Mouse (Mus musculus): Measurements from ENCODE around the gene Mapk13.
"Not testable (repeated sequence)": the region's sequence is repeated elsewhere in the genome, so short reads cannot be mapped to it uniquely, and the experiment has no call there.

Gene Mapk13

DNA sequence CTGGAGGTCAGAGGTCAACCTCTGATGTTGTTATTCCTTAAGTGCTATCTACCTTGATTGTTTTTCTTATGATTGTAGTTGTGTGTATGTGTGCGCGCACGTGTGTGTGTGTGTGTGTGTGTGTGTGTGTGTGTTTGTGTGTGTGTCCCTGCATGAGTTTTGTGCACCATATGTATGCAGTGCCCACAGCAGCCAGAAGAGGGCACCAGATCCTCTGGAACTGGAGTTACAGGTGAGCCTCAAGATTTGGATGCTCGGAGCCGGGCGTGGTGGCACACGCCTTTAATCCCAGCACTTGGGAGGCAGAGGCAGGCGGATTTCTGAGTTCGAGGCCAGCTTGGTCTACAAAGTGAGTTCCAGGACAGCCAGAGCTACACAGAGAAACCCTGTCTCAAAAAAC lies 5.2 kb downstream of the Mapk13 start:
- not testable (repeated sequence) for DNase-seq (ENCODE audit: low read depth in 1 of 2, low spot score in 2 of 2)

DNA sequence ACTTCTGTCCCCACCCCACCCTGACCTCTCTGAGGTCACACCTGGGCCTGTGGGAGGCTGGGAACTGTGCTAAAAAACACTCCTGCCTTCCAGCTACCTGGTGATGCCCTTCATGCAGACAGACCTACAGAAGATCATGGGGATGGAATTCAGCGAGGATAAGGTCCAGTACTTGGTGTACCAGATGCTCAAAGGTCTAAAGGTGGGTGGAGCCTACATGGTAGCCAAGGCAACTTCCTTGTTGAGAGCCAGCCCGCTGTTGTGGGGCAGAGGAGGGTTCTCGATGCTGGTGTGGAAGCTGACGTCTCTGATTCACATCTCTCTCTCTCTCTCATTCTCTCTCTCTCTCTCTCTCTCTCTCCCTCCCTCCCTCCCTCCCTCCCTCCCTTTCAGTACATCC lies 6.1 kb downstream of the Mapk13 start:
- DNase-seq (ENCODE audit: low read depth in 1 of 2, low spot score in 2 of 2): no peak

DNA sequence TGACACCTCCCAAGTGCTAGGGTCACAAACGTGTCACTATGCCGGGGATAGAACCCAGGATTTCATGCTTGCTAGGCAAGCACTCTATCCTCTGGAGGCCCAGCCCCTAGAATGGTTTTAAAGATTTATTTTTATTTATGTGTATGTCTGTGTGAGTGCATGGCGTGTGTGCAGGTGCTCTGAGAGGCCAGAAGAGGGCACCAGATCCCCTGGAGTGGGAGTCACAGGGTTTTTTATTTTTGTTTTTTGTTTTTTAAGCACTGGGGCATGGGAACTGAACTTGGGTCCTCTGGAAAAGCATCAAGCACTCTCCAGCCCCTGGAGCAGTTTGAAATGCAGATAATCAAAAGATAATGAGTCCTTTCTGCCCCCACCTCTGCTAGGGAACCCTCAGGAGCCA lies 7.7 kb downstream of the Mapk13 start:
- DNase-seq (ENCODE audit: low read depth in 1 of 2, low spot score in 2 of 2): no peak

DNA sequence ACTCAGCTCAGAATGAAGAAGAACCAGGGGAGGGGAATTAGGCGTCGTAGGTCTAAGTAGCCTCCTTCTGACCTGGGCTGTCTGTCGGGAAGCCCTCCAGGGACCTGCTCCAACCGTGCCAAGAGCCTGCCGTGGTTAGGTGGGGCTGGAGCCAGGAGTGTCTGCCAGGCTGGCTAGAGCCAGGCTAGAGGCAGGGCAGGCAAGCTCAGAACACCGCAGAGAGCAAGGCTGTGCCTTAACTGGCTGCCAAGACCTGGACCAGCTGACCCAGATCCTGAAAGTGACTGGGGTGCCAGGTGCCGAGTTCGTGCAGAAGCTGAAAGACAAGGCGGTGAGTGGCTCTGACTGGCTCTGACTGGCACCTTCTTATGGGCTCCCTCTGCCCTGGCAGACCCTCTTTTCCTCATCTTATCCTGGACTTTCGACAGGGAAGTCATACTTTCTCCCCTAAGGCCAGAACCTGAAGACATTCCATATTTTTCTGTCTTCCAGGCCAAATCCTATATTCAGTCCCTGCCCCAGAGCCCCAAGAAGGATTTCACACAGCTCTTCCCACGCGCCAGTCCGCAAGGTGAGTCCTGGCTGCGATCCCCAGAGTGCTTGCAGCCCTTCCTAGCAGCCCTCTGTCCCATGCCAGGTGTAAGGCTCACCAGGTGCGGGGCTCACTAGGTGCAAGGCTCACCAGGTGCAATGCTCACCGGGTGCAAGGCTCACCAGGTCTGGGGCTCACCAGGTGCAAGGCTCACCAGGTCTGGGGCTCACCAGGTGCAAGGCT lies 8.3 kb downstream of the Mapk13 start:
- no peak for DNase-seq (ENCODE audit: low read depth in 1 of 2, low spot score in 2 of 2)

DNA sequence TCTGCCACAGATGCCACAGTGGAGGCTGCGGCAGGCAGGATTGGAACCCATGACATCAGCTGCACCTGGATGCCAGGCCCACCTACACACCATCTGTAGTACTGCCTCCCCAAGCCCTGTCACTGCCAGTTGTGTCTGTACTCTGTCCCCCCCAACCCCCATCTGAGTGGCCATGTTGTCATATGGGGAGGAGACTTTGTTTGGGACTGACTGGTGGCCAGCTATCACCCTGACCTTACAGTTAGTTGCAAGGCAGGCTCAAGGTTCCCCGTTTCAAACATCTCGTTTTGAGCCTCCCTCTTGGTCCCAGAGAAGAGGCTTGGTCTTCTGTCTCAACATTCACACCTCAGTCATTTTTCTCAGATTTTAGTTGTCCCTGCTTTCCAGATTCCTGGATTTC lies 10.6 kb downstream of the Mapk13 start:
- DNase-seq (ENCODE audit: low read depth in 1 of 2, low spot score in 2 of 2): no peak

DNA sequence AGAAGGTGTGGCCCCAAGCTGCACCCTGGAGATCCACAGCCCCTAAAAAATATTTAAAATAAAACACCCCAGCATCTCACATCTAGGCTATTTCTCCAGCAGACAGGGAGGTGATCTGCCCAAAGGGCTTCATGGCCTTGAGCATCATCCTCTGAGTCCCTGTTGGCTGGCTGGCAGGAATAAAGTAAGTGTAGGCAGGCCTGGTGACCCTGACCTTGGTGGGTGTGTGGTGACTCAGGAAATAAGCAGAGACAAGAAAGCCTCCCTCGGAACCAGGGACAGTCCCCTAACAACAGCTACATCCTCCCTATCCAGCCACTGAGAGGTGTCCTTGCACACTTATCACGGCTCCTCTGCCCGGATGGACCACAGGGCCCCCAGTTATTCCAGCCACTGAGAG lies 11.7 kb downstream of the Mapk13 start:
- no peak for DNase-seq (ENCODE audit: low read depth in 1 of 2, low spot score in 2 of 2)

DNA sequence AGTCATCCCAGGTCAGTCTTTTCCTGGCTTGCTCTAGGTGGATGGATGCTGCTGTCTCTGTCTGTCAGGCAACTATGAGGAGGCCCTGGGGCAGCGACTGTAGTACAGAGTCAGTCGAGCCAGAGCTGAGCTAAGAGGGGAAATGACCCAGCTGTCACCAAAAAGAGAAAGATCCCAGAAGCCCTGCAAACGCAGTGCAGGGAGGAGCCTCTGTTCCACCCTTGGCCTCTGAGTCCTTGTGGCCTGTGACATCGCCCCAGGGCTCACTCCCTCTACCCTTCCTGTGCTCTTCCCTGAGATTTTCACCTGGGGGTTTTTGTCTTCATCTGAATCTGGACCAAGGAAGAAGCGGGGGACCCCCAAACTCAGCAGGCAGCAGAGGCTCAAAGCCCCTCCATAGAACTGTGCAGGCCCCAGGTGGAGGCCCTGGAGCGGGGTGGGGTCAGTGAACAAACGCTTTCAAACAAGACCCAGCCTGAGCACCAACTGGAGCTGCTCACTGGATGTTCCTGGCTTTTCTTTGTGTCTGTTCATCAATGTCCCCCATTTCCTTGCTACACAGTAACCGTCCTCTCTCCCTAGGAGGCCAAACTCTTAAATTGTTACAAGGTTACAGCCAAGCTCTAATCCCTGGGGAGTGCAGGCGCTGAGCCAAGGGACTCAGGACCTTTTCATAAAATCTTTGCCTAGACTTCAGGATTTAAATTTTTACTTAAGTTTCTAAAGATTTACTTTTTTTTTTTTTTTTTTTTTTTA lies 12.4 kb downstream of the Mapk13 start:
- DNase-seq (ENCODE audit: low read depth in 1 of 2, low spot score in 2 of 2): no peak

DNA sequence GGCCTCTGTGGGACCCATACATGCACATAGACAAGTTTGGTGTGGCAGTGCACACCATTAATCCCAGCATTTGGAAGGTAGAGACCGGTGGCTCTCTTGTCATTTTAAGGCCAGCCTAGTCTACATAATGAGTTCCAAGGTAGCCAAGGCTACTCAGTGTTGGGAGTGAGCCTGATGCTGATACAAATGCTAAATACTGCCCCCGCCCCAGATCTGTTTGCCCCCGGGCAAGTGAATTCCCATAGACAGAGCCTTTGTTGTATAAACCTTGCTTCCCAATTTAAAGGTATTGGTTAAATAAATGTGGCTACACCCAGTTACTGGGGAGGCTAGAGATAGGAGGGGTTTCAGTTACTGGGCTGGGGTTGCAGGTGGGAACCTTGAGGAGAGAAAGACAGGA lies 15.9 kb downstream of the Mapk13 start:
- no peak for DNase-seq (ENCODE audit: low read depth in 1 of 2, low spot score in 2 of 2)

DNA sequence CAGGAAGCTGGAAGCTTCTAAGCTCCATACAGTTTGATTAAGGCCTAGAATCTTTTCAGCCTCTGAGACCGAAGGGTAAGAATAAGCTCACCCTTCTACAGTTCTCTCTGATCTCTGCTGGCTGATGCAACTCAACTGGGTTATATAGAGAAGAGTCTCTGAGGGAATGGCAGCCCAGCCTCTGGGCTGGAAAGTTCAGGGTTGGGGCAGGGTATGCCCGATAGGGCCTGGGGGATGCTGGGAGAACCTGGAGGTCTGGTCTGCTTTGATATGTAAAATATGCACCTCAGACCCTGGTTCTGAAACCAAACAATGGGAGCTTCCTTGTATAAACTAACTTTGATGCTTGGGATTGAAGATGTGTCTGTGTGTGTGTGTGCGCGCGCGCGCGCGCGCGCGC lies 18.4 kb downstream of the Mapk13 start:
- no peak for DNase-seq (ENCODE audit: low read depth in 1 of 2, low spot score in 2 of 2)

DNA sequence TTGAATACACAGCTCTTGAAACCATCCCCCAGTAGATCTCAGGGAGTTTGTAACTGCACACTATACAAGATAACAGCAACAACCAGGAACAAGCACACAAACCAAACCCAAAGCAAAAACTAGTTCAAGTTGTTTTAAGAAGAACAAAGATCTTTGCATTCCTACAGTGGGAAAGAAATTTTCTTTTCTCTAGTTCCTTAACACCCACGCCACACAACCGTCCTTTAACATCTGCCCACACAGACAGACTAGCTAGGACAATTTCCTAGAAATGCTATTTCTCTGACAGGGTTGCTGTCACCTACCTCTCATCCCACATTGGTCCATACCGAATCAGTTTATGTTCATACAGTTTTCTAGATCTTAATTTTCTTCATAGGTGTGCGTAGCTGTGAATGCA lies 27.9 kb downstream of the Mapk13 start:
- DNase-seq (ENCODE audit: low read depth in 1 of 2, low spot score in 2 of 2): no peak

DNA sequence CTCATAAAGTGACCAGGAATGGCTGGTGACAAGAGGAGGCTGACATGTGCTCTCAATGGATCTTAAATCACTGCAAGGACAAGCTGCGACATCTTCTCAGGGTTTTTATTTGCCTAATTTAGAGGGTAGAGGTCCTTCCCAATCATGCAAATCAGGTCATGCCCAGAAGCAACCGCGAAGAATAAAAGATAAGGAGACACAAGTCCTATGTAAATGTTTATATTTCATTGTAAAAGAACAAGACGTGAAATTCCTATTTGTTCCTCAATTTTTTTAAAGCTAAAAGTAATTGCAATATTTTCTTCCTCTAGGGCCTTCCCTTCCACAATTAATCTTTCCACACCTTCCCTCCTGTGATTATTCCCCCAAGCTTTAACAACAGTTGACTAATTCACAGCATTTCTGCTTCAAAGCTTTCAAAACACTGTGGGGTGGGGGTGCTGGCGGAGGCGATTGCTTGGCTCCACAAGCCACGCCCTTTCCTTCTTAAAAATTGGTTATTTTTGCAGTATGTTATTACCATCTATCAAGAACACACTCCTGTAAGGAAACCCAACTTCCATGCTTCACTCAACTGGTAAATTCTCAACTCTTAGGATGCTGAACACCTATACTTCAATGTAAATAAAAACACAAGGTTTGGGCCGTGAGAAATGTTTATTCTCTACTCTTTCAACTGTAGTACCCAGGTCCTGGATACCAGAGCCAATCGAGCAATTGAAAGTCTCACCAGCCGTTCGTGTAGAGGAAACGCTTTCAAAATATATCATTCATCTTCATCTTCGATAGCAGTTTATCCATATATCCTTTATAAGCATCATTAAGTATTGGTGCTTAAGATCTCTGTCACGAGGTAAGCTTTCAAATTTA lies 30.4 kb downstream of the Mapk13 start:
- no peak for DNase-seq (ENCODE audit: low read depth in 1 of 2, low spot score in 2 of 2)

DNA sequence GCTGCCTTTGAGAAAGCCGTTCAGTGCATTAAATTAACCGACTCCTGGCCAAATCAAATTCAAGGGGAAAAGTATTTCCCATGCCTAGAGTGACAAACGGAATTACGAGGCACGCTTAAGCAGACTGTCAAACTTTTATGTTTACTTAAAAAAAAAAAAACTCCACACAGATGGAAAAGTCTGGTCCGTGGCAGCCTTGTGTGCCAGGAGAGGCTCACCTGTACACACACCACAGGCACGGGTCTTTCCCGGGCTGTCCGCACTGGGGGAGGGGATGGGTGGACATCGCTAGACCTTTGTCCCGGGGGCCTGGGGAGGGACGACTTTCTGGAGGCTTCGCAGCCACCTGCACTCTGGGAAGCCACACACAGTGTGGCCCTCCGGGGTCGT lies 31.2 kb downstream of the Mapk13 start:
- DNase-seq (ENCODE audit: low read depth in 1 of 2, low spot score in 2 of 2): no peak

DNA sequence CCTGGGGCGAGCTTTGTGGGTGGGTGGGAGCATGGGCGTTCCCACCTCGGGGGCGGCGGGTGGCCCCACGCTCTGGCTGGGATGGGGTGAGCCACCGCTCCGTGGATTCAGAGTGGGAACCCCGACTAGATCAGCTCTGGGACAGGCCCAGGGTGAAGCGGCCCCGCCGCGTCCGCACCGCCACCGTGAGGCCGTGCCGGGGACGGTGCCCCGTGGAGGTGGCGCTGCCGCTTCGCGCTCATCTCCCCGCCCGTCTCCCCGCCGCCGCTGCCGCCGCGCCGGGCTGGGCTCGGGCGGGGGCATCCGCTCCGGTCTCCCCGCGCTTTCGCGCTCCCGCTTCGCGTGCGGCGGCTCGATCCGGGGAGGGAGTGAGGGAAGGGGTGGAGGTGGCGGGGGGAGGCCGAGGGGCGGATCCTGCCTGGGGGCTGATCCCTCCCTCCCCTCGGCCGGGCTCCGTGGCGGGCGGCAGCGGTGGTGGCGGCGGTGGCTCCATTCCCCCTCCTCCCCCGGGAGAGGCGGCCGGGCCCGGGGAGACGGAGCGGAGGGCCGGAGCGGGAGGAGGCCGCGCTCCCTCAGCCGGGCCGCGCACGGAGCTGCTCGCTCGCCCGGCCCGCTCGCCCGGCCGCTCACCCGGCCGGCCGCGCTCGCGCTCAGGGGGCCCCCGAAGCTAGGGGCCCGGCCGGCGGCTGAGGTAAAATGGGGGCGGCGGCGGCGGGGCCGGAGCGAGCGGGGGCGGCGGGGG lies 31.7 kb downstream of the Mapk13 start, which contains the start of gene Brpf3:
Gene Brpf3 (plus strand): TSS at position 420 of the 742 bp plus-strand sequence.
- peak; percentile 39 to 70 for DNase-seq (ENCODE audit: low read depth in 1 of 2, low spot score in 2 of 2)

DNA sequence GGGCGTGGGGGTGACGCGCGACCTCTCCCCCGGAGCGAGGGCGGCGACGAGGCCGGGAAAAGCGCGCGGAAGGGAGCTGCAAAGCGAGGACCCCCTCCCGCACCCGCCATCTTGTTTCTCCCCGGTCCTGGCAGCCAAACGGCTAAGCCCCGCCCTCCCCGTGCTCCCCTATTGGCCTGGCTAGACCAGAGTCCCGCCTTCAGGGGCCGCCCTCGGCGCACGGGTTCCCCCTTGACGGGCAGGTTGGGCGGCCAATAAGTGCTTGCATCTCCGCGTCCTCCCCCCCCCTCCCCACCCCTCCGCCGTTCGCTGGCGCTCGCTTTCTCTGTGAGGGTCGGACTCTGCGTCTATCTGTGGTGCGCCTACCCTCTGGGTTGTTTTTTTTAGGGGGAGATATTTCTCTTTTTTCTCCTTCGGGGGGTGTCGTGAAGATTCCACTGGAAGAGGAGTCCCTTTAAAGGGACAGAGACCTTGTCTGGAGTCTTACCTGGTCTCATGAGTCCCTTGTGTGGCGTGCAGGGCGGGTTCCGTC lies 32.4 kb downstream of the Mapk13 start:
- DNase-seq (ENCODE audit: low read depth in 1 of 2, low spot score in 2 of 2): peak; percentile 95 to 97

DNA sequence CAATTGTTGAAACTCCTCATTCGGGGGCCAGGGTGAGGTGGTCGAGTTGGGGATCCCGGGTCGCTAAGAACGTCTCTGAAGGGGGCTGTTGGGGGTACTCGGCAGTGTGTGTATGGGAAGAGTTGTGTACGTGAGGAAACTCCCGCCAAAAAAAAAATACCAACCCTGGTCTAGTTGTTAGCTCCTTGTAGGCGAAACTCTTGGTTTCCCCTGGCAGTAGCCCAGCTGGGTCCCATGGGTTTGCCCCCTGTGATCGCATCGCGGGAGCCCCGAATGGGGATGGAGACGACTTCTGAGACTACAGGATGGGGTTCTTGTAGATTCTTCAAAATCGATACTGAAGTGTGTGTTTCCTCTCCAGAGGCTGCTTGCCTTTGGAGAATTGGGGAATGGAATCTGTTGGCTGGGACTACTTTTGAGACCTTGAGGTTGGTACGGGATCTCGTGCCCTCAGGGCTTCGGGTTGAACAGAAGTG lies 32.9 kb downstream of the Mapk13 start:
- DNase-seq (ENCODE audit: low read depth in 1 of 2, low spot score in 2 of 2): no peak

DNA sequence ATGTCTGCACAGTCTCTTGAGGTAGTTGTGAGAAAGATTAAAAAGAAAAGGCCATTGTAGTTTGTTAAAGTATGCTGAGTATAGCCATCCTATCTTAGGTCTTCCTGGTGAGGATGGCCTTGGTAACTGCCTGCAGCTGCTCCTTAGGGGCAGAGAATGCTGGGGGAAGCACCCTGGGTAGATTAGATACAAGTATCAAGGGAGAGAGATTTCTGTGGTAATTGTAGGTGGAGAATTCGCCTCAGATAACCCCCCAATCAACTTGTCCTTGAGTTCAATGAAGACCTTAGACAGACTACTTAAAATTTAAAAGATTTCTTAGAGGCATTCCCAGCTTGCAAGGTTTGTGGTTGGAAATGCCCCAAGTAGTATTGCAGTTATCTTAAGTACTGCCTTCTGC lies 34.2 kb downstream of the Mapk13 start:
- DNase-seq (ENCODE audit: low read depth in 1 of 2, low spot score in 2 of 2): no peak

DNA sequence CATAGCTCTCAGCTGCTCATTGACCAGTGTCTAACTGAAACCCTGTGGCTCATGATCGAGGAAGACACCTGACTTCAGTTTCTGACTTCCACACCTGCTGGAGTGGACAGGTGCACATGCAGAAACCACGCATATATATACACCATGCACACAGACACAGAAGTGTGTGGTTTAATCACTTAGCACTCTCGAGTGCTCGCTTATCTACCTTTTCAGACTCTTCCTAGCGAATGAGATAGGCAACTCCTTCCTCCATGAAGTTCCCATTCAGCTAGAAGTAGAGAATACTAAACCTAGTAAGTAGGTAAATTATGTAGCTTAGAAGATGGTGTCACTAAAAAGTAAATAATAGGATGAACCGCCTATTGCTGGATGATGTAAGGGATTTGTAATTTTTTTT lies 35.9 kb downstream of the Mapk13 start:
- DNase-seq (ENCODE audit: low read depth in 1 of 2, low spot score in 2 of 2): no peak

DNA sequence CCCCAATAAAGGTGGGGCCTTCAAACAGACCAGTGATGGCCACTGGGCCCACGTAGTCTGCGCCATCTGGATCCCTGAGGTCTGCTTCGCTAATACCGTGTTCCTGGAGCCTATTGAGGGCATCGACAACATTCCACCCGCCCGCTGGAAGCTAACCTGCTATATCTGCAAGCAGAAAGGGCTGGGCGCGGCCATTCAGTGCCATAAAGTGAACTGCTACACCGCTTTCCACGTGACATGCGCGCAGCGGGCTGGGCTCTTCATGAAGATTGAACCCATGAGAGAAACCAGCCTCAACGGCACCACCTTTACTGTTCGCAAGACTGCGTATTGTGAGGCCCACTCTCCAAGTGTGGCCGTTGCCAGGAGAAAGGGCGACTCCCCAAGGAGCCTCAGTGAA lies 37.7 kb downstream of the Mapk13 start:
- DNase-seq (ENCODE audit: low read depth in 1 of 2, low spot score in 2 of 2): no peak

DNA sequence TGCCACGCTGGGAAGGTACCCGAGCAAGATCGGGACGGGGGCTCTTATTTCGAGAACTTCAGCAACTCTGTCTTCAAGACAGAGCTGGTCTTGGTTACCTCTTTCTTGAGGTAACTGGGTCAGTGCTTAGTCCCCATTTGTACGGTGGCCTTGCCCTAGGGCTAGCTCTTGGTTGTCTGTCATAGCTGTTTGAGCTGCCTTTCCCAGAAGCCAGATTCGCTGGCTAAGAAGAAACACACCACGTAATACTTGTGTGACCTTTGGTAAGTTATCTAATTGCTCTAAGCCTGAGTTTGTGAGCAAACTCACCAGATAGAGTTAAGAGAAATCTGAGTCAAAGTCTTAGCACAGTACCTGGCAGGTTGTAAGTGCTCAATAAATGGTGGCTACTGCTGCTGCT lies 39.6 kb downstream of the Mapk13 start:
- no peak for DNase-seq (ENCODE audit: low read depth in 1 of 2, low spot score in 2 of 2)

DNA sequence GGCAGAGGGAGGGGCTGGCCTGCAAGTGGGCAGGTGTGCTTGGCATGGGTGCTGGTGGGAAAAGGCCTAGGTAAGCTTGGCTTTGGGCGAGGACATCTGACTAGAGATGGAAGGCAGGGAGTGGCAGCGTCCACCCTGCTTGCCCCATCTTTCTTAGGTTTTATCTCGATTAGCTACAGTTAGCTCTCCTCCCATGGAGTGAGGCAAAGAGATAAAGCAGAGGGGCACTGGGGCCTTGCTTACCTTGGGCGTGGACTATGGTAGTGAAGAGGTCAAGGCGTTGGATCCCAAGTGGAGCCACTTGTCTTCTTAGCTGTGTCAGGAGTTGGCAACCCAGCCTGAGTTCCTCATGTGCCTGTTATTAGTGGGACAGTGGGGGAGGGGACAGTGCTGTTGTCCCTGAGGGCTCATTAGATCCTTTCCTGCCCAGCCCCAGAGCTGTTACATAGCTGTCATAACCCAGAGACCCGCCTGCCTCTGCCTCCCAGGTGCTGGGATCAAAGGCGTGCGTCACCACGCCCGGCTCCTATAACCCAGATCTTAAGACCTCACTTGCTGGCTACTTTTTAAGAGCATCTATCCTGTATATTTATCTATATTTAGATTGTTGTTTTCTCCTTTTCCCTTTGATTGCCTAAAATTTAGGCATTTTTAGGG lies 40.2 kb downstream of the Mapk13 start:
- no peak for DNase-seq (ENCODE audit: low read depth in 1 of 2, low spot score in 2 of 2)
